Mouse (Mus musculus) forebrain, embryonic 16.5 days (tissue): ENCODE measurements around the gene Tlr9. TPM values are rescaled to one million over a fixed set of nuclear protein-coding genes. Genes with fewer than 3 reads are reported as not detected.

Experiments
- ATAC-seq: fragments of 200-750 bp; cut with Nextera tagmentation; 2 replicates; pipeline ENCODE4 v1.8.0; 2017; ENCODE audit warnings: mild to moderate bottlenecking, moderate library complexity
- H3K27ac ChIP-seq: fragments of 300-500 bp; sonication (generic); 2 replicates; pipeline ENCODE4 v1.5.1; 2014; ENCODE audit warnings: low read length, control low read depth
- H3K27me3 ChIP-seq: fragments of 300-500 bp; sonication (generic); replicated peaks from 2 replicates; pipeline ENCODE4 v1.6.1; 2014; ENCODE audit warnings: low read length; ENCODE audit not compliant: control insufficient read depth, insufficient read depth
- H3K36me3 ChIP-seq: fragments of 300-500 bp; sonication (generic); 2 replicates; pipeline ENCODE4 v1.6.1; 2014; ENCODE audit not compliant: control insufficient read depth, insufficient read depth
- H3K4me1 ChIP-seq: fragments of 300-500 bp; sonication (generic); replicated peaks from 2 replicates; pipeline ENCODE4 v1.6.1; 2014; ENCODE audit warnings: low read length; ENCODE audit not compliant: control insufficient read depth, insufficient read depth
- H3K4me2 ChIP-seq: fragments of 300-500 bp; sonication (generic); 2 replicates; pipeline ENCODE4 v1.6.1; 2014; ENCODE audit warnings: mild to moderate bottlenecking, low read length, control low read depth
- H3K4me3 ChIP-seq: fragments of 300-500 bp; sonication (generic); replicated peaks from 2 replicates; pipeline ENCODE4 v1.5.1; 2014; ENCODE audit warnings: mild to moderate bottlenecking, low read length, control low read depth
- H3K9ac ChIP-seq: fragments of 300-500 bp; sonication (generic); replicated peaks from 2 replicates; pipeline ENCODE4 v1.6.1; 2014; ENCODE audit warnings: low read depth, low read length, control low read depth
- H3K9me3 ChIP-seq: fragments of 300-500 bp; sonication (generic); 2 replicates; pipeline ENCODE4 v1.6.1; 2016; ENCODE audit warnings: low read length; ENCODE audit not compliant: control insufficient read depth
- WGBS: fragments of 180-500 bp; shearing (Covaris S2); extraction: QIAGEN DNeasy Blood & Tissue Kit; methylation state at CpG from one replicate; pipeline ENCODE4 v1.1.7; 2014; 5-methylcytosine and 5-hydroxymethylcytosine counted together
- polyA plus RNA-seq: library from polyadenylated mRNA; unstranded; fragments of >200 nt; fragmentation: Nextera tagmentation; extraction: Ambion mirVana; gene quantifications from 2 replicates; pipeline ENCODE4 v1.2.1, GENCODE M21; 2015

The Tlr9 gene
- polyA plus RNA-seq, 1 experiment from 2014 or later: not detected

GRCm38 (mm10) chr9:106211680-106212593, 10.5 kb upstream of the Tlr9 start:
- Histone ChIP-seq H3K27ac (no peak overlapping the region), H3K4me2 (peak overlapping the region; percentile 39), H3K4me3 (0 out of 2 replicates have a peak overlapping the region, but pooled peaks have one; percentile 0), H3K9ac (peak overlapping the region; percentile 22), H3K4me1 (peaks cover 7% of the 10 kb centered on the region; the same call in 1 of the 2 replicates), H3K27me3 (no peaks in the 10 kb centered on the region), H3K9me3 (no peaks in the 10 kb centered on the region), H3K36me3 (peaks cover 17% of the 10 kb centered on the region)
- WGBS: 16% methylated on average over 37 of the region's 37 CpGs
- peak; percentile 91 for ATAC-seq

- Histone ChIP-seq H3K27me3 (no peaks in the 10 kb centered on the region), H3K4me2 (no peak overlapping the region), H3K4me3 (no peak overlapping the region), H3K27ac (no peak overlapping the region), H3K36me3 (peaks cover 17% of the 10 kb centered on the region), H3K9ac (no peak overlapping the region), H3K4me1 (peaks cover 7% of the 10 kb centered on the region; the same call in 1 of the 2 replicates), H3K9me3 (no peaks in the 10 kb centered on the region)
- no peak for ATAC-seq
- WGBS: 92% methylated on average over 12 of the region's 12 CpGs
These were observed 9.8 kb upstream of the Tlr9 start for GRCm38 (mm10) chr9:106212594-106212981.

GRCm38 (mm10) chr9:106215341-106216125, 6.9 kb upstream of the Tlr9 start:
- WGBS: 83% methylated on average over 6 of the region's 6 CpGs
- Histone ChIP-seq H3K9ac (no peak overlapping the region), H3K4me1 (peaks cover 7% of the 10 kb centered on the region; the same call in 1 of the 2 replicates), H3K27me3 (no peaks in the 10 kb centered on the region), H3K4me2 (no peak overlapping the region), H3K9me3 (no peaks in the 10 kb centered on the region), H3K4me3 (no peak overlapping the region), H3K27ac (no peak overlapping the region), H3K36me3 (peaks cover 17% of the 10 kb centered on the region)
- ATAC-seq: no peak

GRCm38 (mm10) chr9:106216971-106217370, 5.4 kb upstream of the Tlr9 start:
- no peak for ATAC-seq

GRCm38 (mm10) chr9:106220894-106221523, 1.4 kb upstream of the Tlr9 start:
- Histone ChIP-seq H3K4me1 (peaks cover 2% of the 10 kb centered on the region), H3K9ac (no peak overlapping the region), H3K9me3 (no peaks in the 10 kb centered on the region), H3K27ac (no peak overlapping the region), H3K4me3 (no peak overlapping the region), H3K4me2 (no peak overlapping the region), H3K27me3 (peaks cover 4% of the 10 kb centered on the region; the same call in 1 of the 2 replicates), H3K36me3 (no peaks in the 10 kb centered on the region)
- no peak for ATAC-seq
- WGBS: 80% methylated on average over 8 of the region's 8 CpGs

More at GRCm38 (mm10) chr9:106216971-106217370, 5.4 kb upstream of the Tlr9 start:
- Histone ChIP-seq H3K4me2 (no peak overlapping the region), H3K4me3 (no peak overlapping the region), H3K27me3 (no peaks in the 10 kb centered on the region), H3K9ac (no peak overlapping the region), H3K4me1 (no peaks in the 10 kb centered on the region), H3K27ac (no peak overlapping the region), H3K9me3 (no peaks in the 10 kb centered on the region), H3K36me3 (peaks cover 17% of the 10 kb centered on the region)
- 83% methylated on average over 7 of the region's 7 CpGs for WGBS

- Histone ChIP-seq H3K4me2 (no peak overlapping the region), H3K36me3 (no peaks in the 10 kb centered on the region), H3K9me3 (no peaks in the 10 kb centered on the region), H3K27me3 (peaks cover 6% of the 10 kb centered on the region; the same call in 1 of the 2 replicates), H3K4me1 (peaks cover 8% of the 10 kb centered on the region), H3K4me3 (no peak overlapping the region), H3K9ac (no peak overlapping the region), H3K27ac (no peak overlapping the region)
- 91% methylated on average over 4 of the region's 4 CpGs for WGBS
- no peak for ATAC-seq
These were observed 596 bp downstream of the Tlr9 start for GRCm38 (mm10) chr9:106222994-106223393.

- Histone ChIP-seq H3K9ac (peak overlapping the region; percentile 60), H3K4me1 (peaks cover 8% of the 10 kb centered on the region), H3K4me2 (peak overlapping the region; percentile 66), H3K27ac (no peak overlapping the region), H3K27me3 (peaks cover 6% of the 10 kb centered on the region; the same call in 1 of the 2 replicates), H3K36me3 (no peaks in the 10 kb centered on the region), H3K9me3 (no peaks in the 10 kb centered on the region), H3K4me3 (peak overlapping the region; percentile 41)
- peak; percentile 23 for ATAC-seq
- WGBS: 65% methylated on average over 24 of the region's 24 CpGs
These were observed 3.2 kb downstream of the Tlr9 start for GRCm38 (mm10) chr9:106225469-106226150.

- WGBS: 6% methylated on average over 34 of the region's 34 CpGs
- H3K9ac ChIP-seq: peak overlapping the region; percentile 60
- no peaks in the 10 kb centered on the region for H3K36me3 ChIP-seq
- H3K27me3 ChIP-seq: peaks cover 6% of the 10 kb centered on the region; the same call in 1 of the 2 replicates
- H3K4me2 ChIP-seq: peak overlapping the region; percentile 66
- H3K4me1 ChIP-seq: peaks cover 8% of the 10 kb centered on the region
- H3K27ac ChIP-seq: no peak overlapping the region
- H3K9me3 ChIP-seq: no peaks in the 10 kb centered on the region
- ATAC-seq: peak; percentile 72
- peak overlapping the region; percentile 41 for H3K4me3 ChIP-seq
These were observed 3.8 kb downstream of the Tlr9 start for GRCm38 (mm10) chr9:106226151-106226682.
